Mouse (Mus musculus) CH12.LX (cell line): Measurements from ENCODE around the gene Ddx58. TPM values are rescaled to one million over a fixed set of nuclear protein-coding genes. Genes with fewer than 3 reads are reported as not detected.

ENCODE experiments used
- DNase-seq: peaks from one replicate; pipeline ENCODE4 v3.0.0-alpha.2; 2013; ENCODE audit errors: extremely low read depth
- H3K27ac ChIP-seq: 2 replicates; pipeline ENCODE4 v1.5.1; 2012; ENCODE audit warnings: low read depth, mild to moderate bottlenecking, control low read depth, moderate library complexity; ENCODE audit not compliant: insufficient read depth
- H3K27me3 ChIP-seq: replicated peaks from 2 replicates; pipeline ENCODE3; 2012; ENCODE audit warnings: inconsistent platforms
- H3K36me3 ChIP-seq, 2 experiments: replicated peaks in 1 of 2; 2 replicates each; pipeline versions ENCODE3 to v1.6.1; 2012; ENCODE audit warnings: inconsistent platforms in 1 of 2, low read length in 1 of 2, mild to moderate bottlenecking in 1 of 2, mixed read lengths in 1 of 2, moderate library complexity in 1 of 2; ENCODE audit not compliant: control insufficient read depth in 1 of 2, insufficient read depth in 1 of 2
- H3K4me1 ChIP-seq, 2 experiments: 2 replicates each; pipeline ENCODE4 v1.6.1; 2012; ENCODE audit warnings: inconsistent platforms in 1 of 2, moderate library complexity in 1 of 2; ENCODE audit not compliant: insufficient read depth in 2 of 2, control insufficient read depth in 1 of 2
- H3K4me2 ChIP-seq: 2 replicates; pipeline ENCODE4 v1.6.1; 2012; ENCODE audit warnings: low read depth, mild to moderate bottlenecking, control low read depth; ENCODE audit not compliant: poor library complexity, insufficient read depth, severe bottlenecking
- H3K4me3 ChIP-seq, 3 experiments: fragments of 150-350 bp in 1 of 3; sonication (generic) in 1 of 3; replicated peaks in 1 of 3; 2 replicates each; pipeline versions ENCODE3 to v1.5.1; 2011 to 2012; ENCODE audit warnings: low read depth in 2 of 3, low read length in 2 of 3, mild to moderate bottlenecking in 2 of 3, moderate library complexity in 2 of 3, control low read depth in 1 of 3, improper control_type of control experiment in 1 of 3, inconsistent platforms in 1 of 3, mixed read lengths in 1 of 3; ENCODE audit not compliant: poor library complexity in 1 of 3
- H3K79me2 ChIP-seq: replicated peaks from 2 replicates; pipeline ENCODE4 v1.6.1; 2012; ENCODE audit warnings: mild to moderate bottlenecking, moderate library complexity; ENCODE audit not compliant: control insufficient read depth, poor library complexity, insufficient read depth, severe bottlenecking; ENCODE audit errors: extremely low read depth
- H3K9ac ChIP-seq: 2 replicates; pipeline ENCODE4 v1.6.1; 2012; ENCODE audit warnings: low read depth, mild to moderate bottlenecking, control low read depth, moderate library complexity; ENCODE audit not compliant: insufficient read depth
- H3K9me3 ChIP-seq: replicated peaks from 2 replicates; pipeline ENCODE3; 2012; ENCODE audit warnings: low read length, inconsistent platforms, mixed read lengths
- CTCF ChIP-seq, 2 experiments: IDR thresholded peaks in 1 of 2; conservative IDR thresholded peaks in 1 of 2; 2 replicates each; pipeline ENCODE4 v1.5.1; 2011 to 2012; ENCODE audit warnings: low read depth in 2 of 2, low read length in 2 of 2, improper control_type of control experiment in 1 of 2, inconsistent platforms in 1 of 2, mild to moderate bottlenecking in 1 of 2, moderate library complexity in 1 of 2
- E2F4 ChIP-seq: IDR thresholded peaks from 2 replicates; pipeline ENCODE4 v1.6.1; 2011; ENCODE audit warnings: low read depth, low read length, improper control_type of control experiment; ENCODE audit not compliant: insufficient replicate concordance
- ELF1 ChIP-seq: IDR thresholded peaks from 2 replicates; pipeline ENCODE4 v1.6.1; 2014; ENCODE audit warnings: low read depth, mild to moderate bottlenecking, inconsistent platforms, low read length, improper control_type of control experiment
- EP300 ChIP-seq: IDR thresholded peaks from 2 replicates; pipeline ENCODE4 v1.6.1; 2011; ENCODE audit warnings: low read length, improper control_type of control experiment
- ETS1 ChIP-seq: conservative IDR thresholded peaks from 2 replicates; pipeline ENCODE4 v1.6.1; 2012; ENCODE audit warnings: low read depth, mild to moderate bottlenecking, inconsistent platforms, low read length, improper control_type of control experiment, moderate library complexity
- GABPA ChIP-seq: IDR thresholded peaks from 2 replicates; pipeline ENCODE4 v1.6.1; 2012; ENCODE audit warnings: low read depth, low read length, improper control_type of control experiment, inconsistent platforms; ENCODE audit not compliant: insufficient replicate concordance
- HCFC1 ChIP-seq: IDR thresholded peaks from 2 replicates; pipeline ENCODE4 v1.6.1; 2012; ENCODE audit warnings: low read depth, mild to moderate bottlenecking, inconsistent platforms, low read length, improper control_type of control experiment
- IRF4 ChIP-seq: IDR thresholded peaks from 2 replicates; pipeline ENCODE4 v1.6.1; 2014; ENCODE audit warnings: low read depth, mild to moderate bottlenecking, inconsistent platforms, low read length, improper control_type of control experiment
- JUN ChIP-seq: IDR thresholded peaks from 2 replicates; pipeline ENCODE4 v1.6.1; 2011; ENCODE audit warnings: low read depth, mild to moderate bottlenecking, low read length, improper control_type of control experiment, moderate library complexity; ENCODE audit not compliant: insufficient read depth
- MXI1 ChIP-seq: IDR thresholded peaks from 2 replicates; pipeline ENCODE4 v1.6.1; 2011; ENCODE audit warnings: mild to moderate bottlenecking, low read depth, low read length, improper control_type of control experiment
- MYC ChIP-seq: IDR thresholded peaks from 2 replicates; pipeline ENCODE4 v1.6.1; 2011; ENCODE audit warnings: low read depth, mild to moderate bottlenecking, improper control_type of control experiment, low read length
- NELFE ChIP-seq: IDR thresholded peaks from 2 replicates; pipeline ENCODE4 v1.6.1; 2011; ENCODE audit warnings: low read depth, low read length, improper control_type of control experiment
- POLR2A ChIP-seq: IDR thresholded peaks from 2 replicates; pipeline ENCODE4 v1.6.1; 2011; ENCODE audit warnings: low read depth, mild to moderate bottlenecking, improper control_type of control experiment, low read length
- UBTF ChIP-seq: IDR thresholded peaks from 2 replicates; pipeline ENCODE4 v1.6.1; 2012; ENCODE audit warnings: low read depth, mild to moderate bottlenecking, inconsistent platforms, low read length, improper control_type of control experiment, moderate library complexity
- ZKSCAN1 ChIP-seq: IDR thresholded peaks from 2 replicates; pipeline ENCODE4 v1.6.1; 2012; ENCODE audit warnings: low read depth, inconsistent platforms, low read length, improper control_type of control experiment, borderline replicate concordance
- ZMIZ1 ChIP-seq: IDR thresholded peaks from 2 replicates; pipeline ENCODE4 v1.6.1; 2012; ENCODE audit warnings: low read depth, mild to moderate bottlenecking, inconsistent platforms, low read length, improper control_type of control experiment
- ZNF384 ChIP-seq: IDR thresholded peaks from 2 replicates; pipeline ENCODE4 v1.6.1; 2012; ENCODE audit warnings: low read depth, low read length, improper control_type of control experiment, inconsistent platforms
- dilution Hi-C: fragments of 300-500 bp; cut with MboI; formaldehyde crosslinking; loops from 2 replicates; pipeline ENCODE4 v1.14.3; 2020; ENCODE audit warnings: low sequenced_read_pairs; ENCODE audit not compliant: extremely low pct_unique_long_range_greater_than_20kb, extremely low pct_ligation_motif_present
- in situ Hi-C: fragments of 300-500 bp; cut with MboI; formaldehyde crosslinking; loops from 3 replicates; pipeline ENCODE4 v1.14.3; 2019; ENCODE audit warnings: low sequenced_read_pairs, low pct_ligation_motif_present, low pct_unique_long_range_greater_than_20kb, mixed read lengths
- polyA plus RNA-seq: library from polyadenylated mRNA; unstranded; fragments of >175 nt; gene quantifications from 2 replicates; pipeline ENCODE4 v1.2.1, GENCODE M21; 2012; ENCODE audit warnings: low read depth; ENCODE audit not compliant: insufficient read length
- total RNA-seq, 2 experiments: library from RNA; depleted of rRNA; stranded (reverse); fragments of 300-350 nt in 1 of 2; fragments of >200 nt in 1 of 2; gene quantifications; 2 replicates each; pipeline ENCODE4 v1.2.3; 2012 to 2014

Ddx58 gene
- total and polyA plus RNA-seq, 3 experiments: 4.2 to 7.3 (median 6.6) TPM

GRCm38 (mm10) chr4:40174321-40174720 is 65.3 kb downstream of the Ddx58 start:
- TF ChIP-seq ELF1 (no peak), JUN (no peak), CTCF (conservative IDR thresholded peaks at IDR 0.05 in 1 of 2, IDR thresholded peaks at IDR 0.05 in 1 of 2; ENCODE audit: low read depth in 2 of 2, low read length in 2 of 2) (no peak), ZKSCAN1 (no peak), POLR2A (no peak), NELFE (no peak)
- Histone ChIP-seq H3K27me3 (no peaks in the 10 kb centered on the region), H3K79me2 (no peaks in the 10 kb centered on the region), H3K4me3 (no peak overlapping the region), H3K4me1 (no peaks in the 10 kb centered on the region), H3K9ac (no peak overlapping the region), H3K9me3 (no peaks in the 10 kb centered on the region), H3K36me3 (peaks cover 5 to 57% of the 10 kb centered on the region in 2 experiments), H3K4me2 (no peak overlapping the region), H3K27ac (no peak overlapping the region)
- in situ Hi-C loops (no loop called here), dilution Hi-C loops (no loop called here)
- no peak for DNase-seq

DNA sequence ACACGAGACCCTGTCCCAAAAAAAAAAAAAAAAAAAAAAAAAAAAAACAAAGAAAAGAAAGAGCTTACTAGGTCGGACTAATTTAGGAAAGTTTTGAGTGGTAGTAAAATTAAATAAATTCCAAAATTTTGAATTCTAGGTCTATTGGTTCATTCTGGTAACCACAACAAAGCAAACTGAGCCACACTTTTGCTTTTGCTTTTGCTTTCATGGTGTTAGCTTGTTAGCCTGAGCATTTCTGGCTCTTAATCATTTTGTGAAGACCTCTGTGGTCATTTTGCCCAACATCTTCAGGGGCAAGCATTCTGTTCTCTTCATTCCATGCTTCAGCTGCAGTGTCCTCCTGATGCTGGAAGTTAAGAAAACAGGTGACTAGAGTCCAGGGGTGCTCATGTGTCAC is 67.3 kb downstream of the Ddx58 start:
- in situ Hi-C loops: no loop called here
- no peak for DNase-seq
- no peak overlapping the region for H3K27ac ChIP-seq
- TF ChIP-seq CTCF (conservative IDR thresholded peaks at IDR 0.05 in 1 of 2, IDR thresholded peaks at IDR 0.05 in 1 of 2; ENCODE audit: low read depth in 2 of 2, low read length in 2 of 2) (no peak), MXI1 (no peak), ZNF384 (peak; percentile 65), HCFC1 (no peak), EP300 (peak; percentile 24; the same call in 1 of the 2 replicates), UBTF (no peak), MYC (no peak), IRF4 (peak; percentile 56; the same call in 1 of the 2 replicates), ELF1 (no peak), JUN (no peak), GABPA (no peak), ZMIZ1 (no peak), E2F4 (no peak), ETS1 (no peak)
- peaks cover 10 to 58% of the 10 kb centered on the region in 2 experiments for H3K36me3 ChIP-seq
- H3K79me2 ChIP-seq: no peaks in the 10 kb centered on the region
- peak overlapping the region; percentile 55 for H3K4me2 ChIP-seq
- H3K4me1 ChIP-seq: no peaks in the 10 kb centered on the region
- H3K9ac ChIP-seq: no peak overlapping the region
- dilution Hi-C loops: no loop called here
- no peaks in the 10 kb centered on the region for H3K9me3 ChIP-seq
- H3K4me3 ChIP-seq: no peak overlapping the region
- H3K27me3 ChIP-seq: no peaks in the 10 kb centered on the region
